Mouse (Mus musculus): ENCODE results near the gene Tbc1d19.

The Tbc1d19 gene

GRCm38 (mm10) chr5:53809115-53809991 is at the start of gene Tbc1d19:
TSS of gene Tbc1d19 (plus strand) at chr5:53809606.
- DNase-seq, result peak; percentile 89 to 91

- no peak for DNase-seq
These were observed 49.5 kb upstream of the Tbc1d19 start for GRCm38 (mm10) chr5:53759912-53760311.

DNA sequence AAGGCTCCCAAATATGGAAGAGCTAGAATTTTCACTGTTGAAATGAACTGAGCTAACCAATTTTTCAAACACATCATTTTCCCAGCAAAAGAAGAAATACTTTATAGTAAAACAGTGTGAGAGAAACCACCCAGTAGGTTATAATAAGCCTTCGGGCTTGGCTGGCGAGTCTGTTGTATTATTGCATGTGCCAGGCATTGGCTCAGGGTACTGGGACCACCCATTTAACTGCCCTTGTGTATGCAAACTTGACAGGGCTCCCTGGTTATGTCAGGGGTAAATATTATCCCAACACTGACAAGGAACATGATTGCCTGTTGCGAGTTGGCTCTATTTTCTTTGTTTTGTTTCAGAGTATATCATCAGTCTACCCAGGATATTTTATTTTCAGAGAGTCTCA is 48.5 kb upstream of the Tbc1d19 start:
- DNase-seq, result no peak

- no peak for DNase-seq
These were observed 48.1 kb upstream of the Tbc1d19 start for GRCm38 (mm10) chr5:53761346-53761745.

DNA sequence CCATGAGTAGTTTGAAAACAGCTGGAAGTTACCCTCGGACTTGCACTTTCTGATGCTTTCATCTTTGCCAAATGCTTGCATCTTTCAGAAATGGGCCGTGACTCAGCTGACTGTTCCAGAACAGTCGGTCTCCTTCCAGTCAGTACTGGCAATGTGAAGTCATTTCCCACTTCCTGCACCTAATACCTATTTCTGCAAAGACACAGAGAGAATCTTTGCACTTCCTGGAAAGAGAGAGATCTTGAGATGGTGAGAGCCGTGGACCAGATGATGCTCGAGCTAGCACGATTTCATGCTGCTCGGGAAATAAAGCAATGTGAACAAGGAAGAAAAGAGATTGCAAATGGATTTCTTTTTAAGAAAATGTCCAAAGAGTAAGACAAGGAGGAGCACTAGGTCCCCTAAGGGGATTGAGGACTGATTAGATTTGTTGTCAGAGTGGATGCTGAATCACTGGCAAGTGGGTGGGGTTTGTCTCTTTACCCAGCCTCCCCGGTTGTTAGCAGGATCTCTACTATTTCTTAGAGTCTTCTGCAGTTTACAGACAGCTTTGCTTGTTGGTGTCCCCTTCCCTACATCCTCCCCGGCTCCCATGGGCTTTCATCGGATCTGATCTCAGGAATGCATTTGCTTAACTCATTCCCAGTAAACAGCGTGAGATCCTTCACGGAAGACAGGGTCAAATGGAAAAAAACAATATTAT is 24.4 kb upstream of the Tbc1d19 start:
- DNase-seq, result no peak

- DNase-seq, result no peak
These were observed 8.0 kb upstream of the Tbc1d19 start for GRCm38 (mm10) chr5:53801379-53801778.

DNA sequence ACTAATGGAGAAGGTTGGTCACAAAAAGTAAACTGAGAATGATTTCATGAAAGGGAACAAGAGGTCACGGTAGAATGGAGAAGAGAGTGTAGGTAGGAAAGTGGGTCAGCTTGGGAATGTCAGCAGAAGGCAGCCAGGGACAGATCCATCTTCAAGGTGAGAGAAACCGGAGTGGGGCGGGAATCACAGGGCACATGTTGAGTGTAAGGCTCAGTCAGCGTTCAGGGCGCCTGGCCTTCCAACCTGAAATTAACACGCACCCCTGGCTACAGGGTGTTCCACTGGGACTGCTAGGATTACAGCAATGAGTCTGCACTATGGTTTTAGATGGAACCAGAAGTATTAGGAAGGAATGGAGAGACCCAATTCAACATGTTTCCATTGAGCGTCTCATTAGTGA is 10.3 kb downstream of the Tbc1d19 start:
- DNase-seq, result no peak

DNA sequence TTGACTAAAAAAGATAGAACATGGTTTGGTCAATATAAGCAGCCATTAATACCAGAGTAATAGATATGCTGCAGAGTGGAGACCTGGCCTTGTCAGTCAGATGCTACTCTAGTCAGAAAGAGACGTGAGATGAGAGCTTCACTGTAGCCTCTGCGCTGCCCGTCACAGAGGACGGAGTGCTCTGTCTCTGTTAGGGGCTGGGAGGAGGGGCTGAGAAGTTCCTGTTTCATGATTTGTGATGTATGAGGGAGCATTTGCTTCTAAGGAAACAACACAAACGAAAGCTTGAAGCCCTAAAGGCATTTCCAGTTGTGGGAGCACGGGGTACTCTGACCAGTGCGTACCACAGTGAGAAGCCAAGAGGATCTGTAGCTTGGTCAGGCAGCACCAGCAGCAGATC is 16.5 kb downstream of the Tbc1d19 start:
- no peak for DNase-seq

- DNase-seq, result no peak
These were observed 25.1 kb downstream of the Tbc1d19 start for GRCm38 (mm10) chr5:53834489-53834888.

GRCm38 (mm10) chr5:53841256-53841655 is 31.9 kb downstream of the Tbc1d19 start:
- DNase-seq, result no peak

- no peak for DNase-seq
These were observed 39.0 kb downstream of the Tbc1d19 start for GRCm38 (mm10) chr5:53848294-53848942.

DNA sequence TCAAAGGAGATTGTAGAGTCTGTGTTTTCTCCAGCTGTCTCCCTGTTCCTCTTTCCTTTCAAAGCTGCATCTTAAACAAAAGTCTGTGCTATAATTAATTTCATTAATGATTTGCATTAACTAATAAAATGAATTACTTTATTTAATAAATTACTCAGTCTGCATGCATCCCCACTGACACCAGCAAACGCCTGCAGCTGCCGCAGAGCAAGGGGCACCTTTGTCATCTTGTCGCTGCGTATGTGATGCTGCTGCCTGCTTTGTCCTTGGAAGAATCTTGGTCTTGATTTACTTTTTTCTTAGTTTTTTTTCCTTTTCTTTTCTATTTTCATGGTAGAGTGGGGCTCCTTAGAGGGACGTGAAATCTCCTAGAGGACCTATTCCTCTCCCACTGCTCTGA is 43.2 kb downstream of the Tbc1d19 start:
- DNase-seq, result no peak

DNA sequence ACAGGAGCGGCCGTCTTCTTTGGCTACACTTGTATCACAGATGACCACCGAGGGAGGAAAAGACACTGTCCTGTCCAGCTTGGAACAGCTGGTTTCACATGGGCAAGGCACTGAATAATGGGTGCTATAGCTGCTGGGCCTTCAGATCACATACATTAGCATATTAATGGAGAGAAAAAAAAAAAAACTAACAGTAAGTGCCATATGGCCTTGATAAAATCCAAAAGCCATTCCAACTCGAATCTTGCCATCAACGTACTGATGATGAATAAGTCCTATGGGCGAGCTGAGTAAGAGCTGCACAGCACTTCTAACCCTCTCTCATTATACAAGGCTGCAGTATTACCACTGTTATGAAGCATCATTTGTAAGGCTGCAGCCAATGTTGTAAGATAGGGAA is 45.2 kb downstream of the Tbc1d19 start:
- no peak for DNase-seq

DNA sequence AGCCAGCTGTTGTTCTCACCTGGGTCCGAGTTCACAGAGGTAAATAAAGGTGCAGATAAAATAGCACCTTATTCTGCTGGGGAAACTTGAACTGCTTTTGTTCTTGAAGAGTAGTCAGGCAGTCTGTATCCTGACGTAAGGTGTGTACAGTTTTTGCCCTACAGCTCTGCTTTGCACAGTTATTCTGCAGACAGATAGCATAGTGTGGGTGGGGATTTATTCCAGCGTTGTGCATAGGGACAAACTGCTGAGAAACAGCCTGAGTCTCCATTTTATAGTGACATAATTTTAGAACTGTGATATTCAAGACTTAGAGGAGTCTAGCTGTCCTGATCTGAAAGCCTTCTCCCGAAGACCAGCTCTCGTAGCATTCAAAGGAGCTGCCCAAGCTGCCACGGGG is 46.6 kb downstream of the Tbc1d19 start:
- DNase-seq, result no peak

GRCm38 (mm10) chr5:53865146-53865545 is 55.7 kb downstream of the Tbc1d19 start:
- no peak for DNase-seq

GRCm38 (mm10) chr5:53865991-53866390 is 56.6 kb downstream of the Tbc1d19 start:
- no peak for DNase-seq

DNA sequence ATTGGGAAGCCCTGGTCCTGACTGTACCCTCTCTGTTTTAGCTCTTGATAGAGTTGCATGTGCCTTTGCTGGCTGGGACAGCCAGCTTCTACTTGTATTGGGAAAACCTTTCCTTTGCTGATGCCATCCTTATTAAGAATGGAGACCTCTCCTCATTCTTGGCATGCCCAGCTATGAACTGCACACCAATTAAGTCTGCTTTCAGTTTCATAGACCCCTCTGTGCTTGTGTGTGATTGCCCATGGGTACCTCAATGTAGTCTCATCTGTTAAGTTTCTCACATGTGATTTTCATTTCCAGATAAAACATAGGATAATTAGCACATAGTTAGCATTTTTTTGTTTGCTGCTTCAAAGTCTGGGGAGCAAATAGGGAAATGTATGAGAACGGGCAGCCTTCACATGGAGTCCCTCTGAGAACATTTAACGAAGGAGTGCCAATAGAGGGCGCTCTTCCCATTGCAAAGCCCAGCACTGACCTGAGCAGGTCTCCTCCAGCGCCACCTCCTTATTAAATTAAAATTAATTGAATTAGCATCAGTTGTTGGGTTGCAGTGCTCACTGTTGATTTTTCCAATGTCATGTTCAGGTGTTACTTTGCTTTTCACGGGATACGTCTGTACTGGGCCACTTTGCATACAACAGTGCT is 62.4 kb downstream of the Tbc1d19 start:
- DNase-seq, result peak; percentile 46 to 74

DNA sequence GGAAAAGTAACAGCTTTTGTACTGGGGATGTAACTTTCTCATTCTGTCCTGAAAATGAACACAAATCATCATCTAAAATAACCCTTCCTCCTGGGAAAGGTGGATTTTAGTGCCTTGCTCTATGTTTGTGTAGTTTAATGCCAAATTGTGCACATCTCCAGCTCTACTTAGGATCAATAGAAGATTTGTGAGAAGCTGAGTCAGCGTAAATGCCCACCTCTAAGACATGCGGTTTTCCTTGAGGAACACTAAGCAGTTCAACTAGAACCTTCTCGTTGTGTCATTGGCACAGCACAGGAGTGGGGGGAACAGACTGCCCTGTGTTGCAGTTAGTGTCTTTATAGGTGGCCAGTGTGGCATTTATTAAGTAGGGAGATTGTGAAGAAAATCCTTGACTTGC is 65.6 kb downstream of the Tbc1d19 start:
- no peak for DNase-seq

GRCm38 (mm10) chr5:53880724-53881123 is 71.3 kb downstream of the Tbc1d19 start:
- DNase-seq, result peak; percentile 45 to 61

DNA sequence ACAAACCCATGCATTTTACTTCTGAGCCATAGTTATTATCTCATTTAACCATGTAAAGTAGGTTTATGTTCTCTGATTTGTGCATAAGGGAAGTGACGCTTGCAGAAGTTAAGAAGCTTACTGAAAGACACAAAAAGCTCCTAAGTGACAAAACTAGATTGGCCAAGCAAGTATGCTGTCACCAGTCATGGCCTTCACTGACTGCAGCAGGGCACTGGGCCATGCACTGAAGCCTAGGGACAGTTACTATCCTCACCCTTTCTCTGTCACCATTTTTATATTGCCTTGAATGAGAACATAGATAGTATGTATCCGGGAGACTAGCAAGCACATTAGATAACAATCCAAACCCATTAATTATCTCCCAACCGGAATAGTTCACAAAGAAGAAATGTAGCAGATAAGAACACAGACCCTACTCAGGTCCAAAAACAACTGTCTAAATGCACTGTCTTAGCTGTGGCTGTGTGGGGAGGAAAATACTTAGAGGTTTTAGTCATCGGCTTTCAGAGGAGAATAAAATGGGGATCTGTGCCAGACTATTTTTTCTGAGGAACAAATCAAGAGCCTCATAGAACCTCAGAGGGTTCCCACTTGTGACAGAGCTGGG is 72.1 kb downstream of the Tbc1d19 start:
- DNase-seq, result no peak

- DNase-seq, result peak in 1 of 2 experiments; percentile 32
These were observed 92.0 kb downstream of the Tbc1d19 start for GRCm38 (mm10) chr5:53901406-53901805.

GRCm38 (mm10) chr5:53902757-53903156 is 93.4 kb downstream of the Tbc1d19 start:
- no peak for DNase-seq

- DNase-seq, result no peak
These were observed 99.8 kb downstream of the Tbc1d19 start for GRCm38 (mm10) chr5:53909201-53909600.

Data from lung, postnatal 4 days (tissue).